Comparison of ENCODE assay signal across 9 mouse cellular contexts in genomic region chr7:68223356-68223808, GRCm38 (mm10). TPM values are rescaled to one million over a fixed set of nuclear protein-coding genes. Genes with fewer than 3 reads are reported as not detected.
A peak's percentile ranks its signal among the peaks of the same experiment; 100 is the strongest.
DNase-seq lines count a peak whose midpoint lies in the region; ATAC-seq and TF ChIP-seq lines count a peak whose summit lies in the region.
"Had no signal": no experiment of that assay in that cellular context is flagged by ENCODE, and none has a peak within 500 bp of the region (broad histone marks: within the 10 kb centered on the region; RNA-seq: fewer than 3 reads in every experiment).

No protein-coding gene starts in this region.

- H3K9me3 ChIP-seq in midbrain, embryonic 15.5 days = no peaks in the 10 kb centered on the region

- intact Hi-C loops in left cerebral cortex, postnatal 14 days (cut with DNase I) = no loop called here

- H3K4me1 ChIP-seq in kidney, adult 2 months (ENCODE audit: control insufficient read depth, insufficient read depth, low read length) = 0 out of 2 replicates have a peak, but pooled peaks cover 3% of the 10 kb centered on the region
- peaks cover 24% of the 10 kb centered on the region for H3K4me1 ChIP-seq in midbrain, embryonic 15.5 days

- TF ChIP-seq CTCF in kidney, adult 2 months (conservative IDR thresholded peaks at IDR 0.05; ENCODE audit: insufficient read depth, insufficient read length, low read depth, low read length) = no peak

- no peak for TF ChIP-seq POLR2A in kidney, adult 2 months (IDR thresholded peaks at IDR 0.05; ENCODE audit: low read depth, low read length)

- H3K4me3 ChIP-seq in kidney, adult 2 months (ENCODE audit: insufficient read depth, low read depth, low read length) = no peak overlapping the region
- no peak overlapping the region for H3K4me3 ChIP-seq in midbrain, embryonic 15.5 days

- peak; percentile 31 for DNase-seq in thymus, postnatal 0 days (ENCODE audit: low spot score)
- no peak for DNase-seq in thymus, postnatal 10 days (ENCODE audit: low spot score in 2 of 2)
- peak; percentile 88 for DNase-seq in gastrocnemius, postnatal 25 days
- peak; percentile 81 for DNase-seq in kidney, adult 2 months
- no peak for DNase-seq in cerebellum, postnatal 14 days
- DNase-seq in left cerebral cortex, postnatal 14 days (ENCODE audit: low spot score in 2 of 2) = no peak

- WGBS in kidney, adult 2 months = 39% methylated on average over 13 of the region's 13 CpGs
- whole genome bisulfite sequencing in midbrain, embryonic 15.5 days = 33% methylated on average over 13 of the region's 13 CpGs

- H3K27me3 ChIP-seq in kidney, adult 2 months (replicated peaks; ENCODE audit: control insufficient read depth, insufficient read depth, low read length) = no peaks in the 10 kb centered on the region
- H3K27me3 ChIP-seq in midbrain, embryonic 15.5 days (replicated peaks) = no peaks in the 10 kb centered on the region

- peak overlapping the region; percentile 54 for H3K27ac ChIP-seq in kidney, adult 2 months (ENCODE audit: insufficient read depth, low read depth, low read length)
- peak overlapping the region; percentile 77 for H3K27ac ChIP-seq in midbrain, embryonic 15.5 days
- H3K27ac ChIP-seq: macrophage had no signal

- peak; percentile 79 for ATAC-seq in midbrain, embryonic 15.5 days (replicated peaks)
- ATAC-seq in activated CD4-positive, CD25-positive, alpha-beta regulatory T cell, adult 4 months = no peak

- H3K9ac ChIP-seq in midbrain, embryonic 15.5 days = 0 out of 2 replicates have a peak overlapping the region, but pooled peaks have one; percentile 11

- peaks cover 6% of the 10 kb centered on the region for H3K36me3 ChIP-seq in kidney, adult 2 months (ENCODE audit: control insufficient read depth, insufficient read depth, low read length)
- no peaks in the 10 kb centered on the region; the same call in 1 of the 2 replicates for H3K36me3 ChIP-seq in midbrain, embryonic 15.5 days (replicated peaks)

- no peak overlapping the region for H3K4me2 ChIP-seq in midbrain, embryonic 15.5 days

RNA-seq across cellular contexts. Expression of gene Pgpep1l, which starts 40.7 kb away (rescaled TPM):
- polyA plus RNA-seq in thymus, postnatal 0 days (2015; fragmentation: Nextera tagmentation; extraction: Ambion mirVana) = 0.57 and 0.68 TPM in 2 replicates
- 1 to 10 TPM; 4.4 to 5.0 TPM for total RNA-seq in gastrocnemius, postnatal 25 days (2021)
- polyA plus RNA-seq in kidney, adult 2 months (2012; rRNA removed) = 0.16 and 1.1 TPM in 2 replicates
- polyA plus RNA-seq in midbrain, embryonic 15.5 days (2015; fragmentation: Nextera tagmentation; extraction: Ambion mirVana) = not detected in 2 replicates
- polyA plus RNA-seq in activated CD4-positive, CD25-positive, alpha-beta regulatory T cell, adult 4 months (2017; shearing (Covaris generic)) = 1 to 10 TPM; 3.6 to 4.4 TPM
- total RNA-seq in left cerebral cortex, postnatal 14 days (2021) = under 1 TPM in 1 of 2 experiments, not detected in 1; 0.44 TPM

RNA-seq across cellular contexts. Expression of gene Fam169b, which starts 50.3 kb away (rescaled TPM):
- 40.0 and 43.5 TPM in 2 replicates for polyA plus RNA-seq in thymus, postnatal 0 days (2015; fragmentation: Nextera tagmentation; extraction: Ambion mirVana)
- total RNA-seq in gastrocnemius, postnatal 25 days (2021) = under 1 TPM in 1 of 2 experiments, not detected in 1; 0.18 TPM
- 7.9 and 11.3 TPM in 2 replicates for polyA plus RNA-seq in kidney, adult 2 months (2012; rRNA removed)
- polyA plus RNA-seq in midbrain, embryonic 15.5 days (2015; fragmentation: Nextera tagmentation; extraction: Ambion mirVana) = 0.15 TPM in 1 of 2 replicates, not detected in the other
- 10 to 100 TPM; 85.3 to 95.2 TPM for polyA plus RNA-seq in activated CD4-positive, CD25-positive, alpha-beta regulatory T cell, adult 4 months (2017; shearing (Covaris generic))
- total RNA-seq in left cerebral cortex, postnatal 14 days (2021) = 1 to 10 TPM in 1 of 2 experiments, under 1 TPM in 1; 0.42 to 1.1 TPM

Comparison
In these comparisons a context has a peak if more than half of its experiments do, and no peak if none do; other contexts are left out.
1. DNase-seq: peak in thymus, postnatal 0 days (single experiment), gastrocnemius, postnatal 25 days (single experiment) and kidney, adult 2 months (single experiment); none in thymus, postnatal 10 days (0 of 2), cerebellum, postnatal 14 days (0 of 2) and left cerebral cortex, postnatal 14 days (0 of 2).